Mouse (Mus musculus): ENCODE measurements around the gene Ctsm.
"Not testable (repeated sequence)": the region's sequence is repeated elsewhere in the genome, so short reads cannot be mapped to it uniquely, and the experiment has no call there.

Gene Ctsm

DNA sequence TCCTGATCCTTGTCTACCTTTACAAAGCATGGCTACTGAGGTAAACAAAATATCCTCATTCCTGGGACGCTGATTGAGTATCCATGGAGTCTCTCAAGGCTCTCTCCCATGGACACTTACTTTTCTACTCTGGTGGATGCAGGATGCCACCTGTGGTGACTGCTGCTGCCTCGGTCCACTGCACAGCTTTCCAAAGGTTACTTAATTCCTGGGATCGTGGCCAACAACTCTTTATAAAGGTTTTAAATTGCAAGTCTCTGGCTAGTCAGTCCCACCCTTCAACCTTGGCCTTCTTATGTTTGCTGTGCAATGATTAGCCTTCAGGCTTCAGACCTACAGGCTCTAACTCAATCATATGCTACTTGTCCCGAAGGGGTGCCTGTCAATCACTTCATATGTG is at the start of gene Ctsm:
Gene Ctsm, minus strand, starts transcription at position 209 of the 400 bp plus-strand sequence.
- DNase-seq (ENCODE audit: low read depth, low spot score) = no peak

DNA sequence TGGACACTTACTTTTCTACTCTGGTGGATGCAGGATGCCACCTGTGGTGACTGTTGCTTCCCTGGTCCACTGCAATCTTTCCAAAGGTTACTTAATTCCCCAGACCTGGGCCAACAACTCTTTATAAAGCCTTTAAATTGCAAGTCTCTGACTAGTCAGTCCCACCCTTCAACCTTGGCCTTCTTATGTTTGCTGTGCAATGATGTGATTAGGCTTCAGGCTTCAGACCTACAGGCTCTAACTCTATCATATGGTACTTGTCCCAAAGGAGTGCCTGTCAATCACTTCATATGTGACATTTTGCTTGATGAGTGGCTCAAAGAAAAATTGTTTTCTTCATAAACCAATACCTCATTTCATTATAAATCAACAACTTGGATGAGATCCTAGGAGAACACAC is 28.4 kb upstream of the Ctsm start, which contains the start of gene Cts3:
Gene Cts3, minus strand, starts transcription at position 101 of the 400 bp plus-strand sequence.
- no peak for DNase-seq (ENCODE audit: low read depth, low spot score)

DNA sequence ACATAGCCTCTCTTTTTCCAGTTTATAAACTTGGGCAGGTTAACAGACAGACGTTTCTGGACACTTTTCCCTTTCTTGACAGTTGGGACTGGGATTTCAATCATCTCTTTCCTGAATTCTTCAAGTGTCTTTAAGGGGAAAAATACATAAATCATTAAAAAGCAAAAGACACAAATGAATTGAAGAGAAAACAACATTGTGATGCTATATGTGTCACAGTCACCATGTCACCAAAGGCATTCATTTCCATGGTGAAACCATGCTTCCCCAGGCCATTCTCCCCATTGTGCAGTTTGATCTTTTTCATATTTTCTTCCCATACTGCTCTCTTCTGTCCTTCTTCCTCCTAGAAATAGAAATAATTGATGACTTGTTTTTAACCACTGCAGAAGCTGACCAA is 26.4 kb upstream of the Ctsm start, which contains the start of gene Gm49352:
Gene Gm49352, minus strand, starts transcription at position 101 of the 400 bp plus-strand sequence.
- not testable (repeated sequence) for DNase-seq (ENCODE audit: low read depth, low spot score)
